Mouse (Mus musculus) lung, embryonic 15.5 days (tissue): Measurements from ENCODE around the gene Zfp981. TPM values are rescaled to one million over a fixed set of nuclear protein-coding genes. Genes with fewer than 3 reads are reported as not detected.
"Not testable (repeated sequence)": the region's sequence is repeated elsewhere in the genome, so short reads cannot be mapped to it uniquely, and the experiment has no call there.

Experiments
- ATAC-seq: fragments of 200-750 bp; cut with Nextera tagmentation; 2 replicates; pipeline ENCODE4 v1.8.0; 2017; ENCODE audit warnings: moderate number of reproducible peaks, borderline replicate concordance; ENCODE audit not compliant: low FRiP score, low TSS enrichment; ENCODE audit errors: extremely low read depth
- H3K27ac ChIP-seq: fragments of 300-500 bp; sonication (generic); 2 replicates; pipeline ENCODE4 v1.5.1; 2015; ENCODE audit warnings: moderate library complexity, mild to moderate bottlenecking, inconsistent platforms
- H3K27me3 ChIP-seq: fragments of 300-500 bp; sonication (generic); 2 replicates; pipeline ENCODE4 v1.6.1; 2015; ENCODE audit warnings: inconsistent platforms
- H3K36me3 ChIP-seq: fragments of 300-500 bp; sonication (generic); 2 replicates; pipeline ENCODE4 v1.6.1; 2015; ENCODE audit warnings: inconsistent platforms
- H3K4me1 ChIP-seq: fragments of 300-500 bp; sonication (generic); 2 replicates; pipeline ENCODE4 v1.6.1; 2015; ENCODE audit warnings: inconsistent platforms
- H3K4me2 ChIP-seq: fragments of 300-500 bp; sonication (generic); 2 replicates; pipeline ENCODE4 v1.6.1; 2015; ENCODE audit warnings: inconsistent platforms, mild to moderate bottlenecking, moderate library complexity
- H3K4me3 ChIP-seq: fragments of 300-500 bp; sonication (generic); 2 replicates; pipeline ENCODE4 v1.5.1; 2015; ENCODE audit warnings: mild to moderate bottlenecking, inconsistent platforms
- H3K9ac ChIP-seq: fragments of 300-500 bp; sonication (generic); 2 replicates; pipeline ENCODE4 v1.6.1; 2015; ENCODE audit warnings: inconsistent platforms
- H3K9me3 ChIP-seq: fragments of 300-500 bp; sonication (generic); 2 replicates; pipeline ENCODE4 v1.6.1; 2016; ENCODE audit warnings: inconsistent platforms
- WGBS: fragments of 180-500 bp; shearing (Covaris S2); methylation state at CpG from one replicate; pipeline ENCODE4 v1.1.7; 2015; 5-methylcytosine and 5-hydroxymethylcytosine counted together
- polyA plus RNA-seq: library from polyadenylated mRNA; unstranded; fragments of >200 nt; fragmentation: Nextera tagmentation; extraction: Ambion mirVana; gene quantifications from 2 replicates; pipeline ENCODE4 v1.2.1, GENCODE M21; 2015

Zfp981 gene
- polyA plus RNA-seq, result 0.20 TPM in 1 of 2 replicates, not detected in the other

DNA sequence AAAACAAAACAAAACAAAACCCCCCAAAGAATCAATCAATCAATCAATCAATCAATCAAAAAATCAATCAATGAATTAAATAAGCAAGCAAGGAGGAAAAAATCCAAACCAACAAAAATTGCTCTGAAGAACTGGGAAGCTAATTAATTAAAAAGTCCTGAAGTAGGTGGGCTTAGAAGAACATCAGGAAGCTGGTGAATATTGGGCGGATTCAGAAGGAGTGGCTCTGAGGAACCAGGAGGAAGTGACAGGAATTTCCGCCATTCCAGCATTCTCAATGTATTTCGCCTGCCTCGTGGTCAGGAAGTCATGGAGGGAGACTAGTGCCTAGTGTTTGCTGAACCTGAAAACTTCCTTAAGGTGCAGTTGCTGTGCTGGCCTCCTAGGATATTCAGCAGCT is at the start of gene Zfp981:
TSS of gene Zfp981 (plus strand) at position 301 of the 400 bp plus-strand sequence.
- WGBS, result 77% methylated on average over 4 of the region's 4 CpGs
- H3K9ac ChIP-seq, result not testable (repeated sequence)
- peaks cover 33% of the 10 kb centered on the region; the same call in 1 of the 2 replicates for H3K9me3 ChIP-seq

DNA sequence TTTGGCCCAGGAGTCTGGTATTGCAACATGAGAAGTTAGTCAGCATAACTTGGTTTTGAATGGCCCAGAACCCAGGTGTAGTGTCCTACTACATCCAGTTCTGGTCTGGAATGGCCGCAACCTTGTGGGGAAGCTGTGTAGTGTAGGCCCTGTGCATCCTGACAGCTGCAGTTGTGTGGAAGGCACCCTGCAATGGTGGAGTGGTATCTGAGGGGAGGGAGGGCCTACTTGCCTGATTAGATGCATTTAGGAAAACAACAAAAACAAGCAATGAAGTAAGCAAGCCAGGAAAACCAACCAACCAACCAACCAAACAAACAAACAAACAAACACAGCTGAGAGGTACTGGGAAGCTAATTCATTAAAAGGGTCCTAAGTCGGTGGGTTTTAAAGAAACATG is 49.3 kb upstream of the Zfp981 start:
- ATAC-seq, H3K4me3 ChIP-seq, H3K4me1 ChIP-seq, H3K36me3 ChIP-seq, H3K27me3 ChIP-seq, H3K9ac ChIP-seq, H3K4me2 ChIP-seq, H3K27ac ChIP-seq: not testable (repeated sequence)
- 79% methylated on average over 2 of the region's 2 CpGs for WGBS
- H3K9me3 ChIP-seq, result peaks cover 41% of the 10 kb centered on the region

More for the DNA sequence above, at the start of gene Zfp981:
- not testable (repeated sequence) for H3K27me3 ChIP-seq, H3K36me3 ChIP-seq, H3K27ac ChIP-seq, ATAC-seq, H3K4me1 ChIP-seq, H3K4me2 ChIP-seq, H3K4me3 ChIP-seq

DNA sequence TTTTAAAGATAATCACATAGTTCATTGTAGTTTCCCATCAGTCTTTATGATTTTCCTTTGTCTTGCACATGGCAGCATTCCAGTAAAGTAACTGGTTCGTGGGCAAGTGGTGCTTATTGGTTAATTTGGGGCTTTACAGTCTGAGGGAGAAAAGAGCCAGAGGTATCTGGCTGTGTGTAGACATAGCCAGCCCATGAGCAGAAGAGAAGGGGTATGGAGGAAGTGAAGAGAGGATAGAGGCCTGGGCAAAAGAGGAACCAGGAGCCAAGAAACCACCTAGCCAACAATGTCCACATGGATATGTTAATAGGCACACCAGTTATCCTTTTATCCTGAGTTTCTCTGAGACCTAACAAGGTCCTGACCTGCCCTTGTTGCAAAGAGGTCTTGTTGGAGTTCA is 47.7 kb upstream of the Zfp981 start:
- not testable (repeated sequence) for ATAC-seq, H3K4me2 ChIP-seq, H3K9ac ChIP-seq, H3K27ac ChIP-seq, H3K36me3 ChIP-seq, H3K4me3 ChIP-seq, H3K4me1 ChIP-seq, H3K27me3 ChIP-seq
- H3K9me3 ChIP-seq, result peaks cover 41% of the 10 kb centered on the region
- 54% methylated on average over 1 of the region's 1 CpGs for WGBS

DNA sequence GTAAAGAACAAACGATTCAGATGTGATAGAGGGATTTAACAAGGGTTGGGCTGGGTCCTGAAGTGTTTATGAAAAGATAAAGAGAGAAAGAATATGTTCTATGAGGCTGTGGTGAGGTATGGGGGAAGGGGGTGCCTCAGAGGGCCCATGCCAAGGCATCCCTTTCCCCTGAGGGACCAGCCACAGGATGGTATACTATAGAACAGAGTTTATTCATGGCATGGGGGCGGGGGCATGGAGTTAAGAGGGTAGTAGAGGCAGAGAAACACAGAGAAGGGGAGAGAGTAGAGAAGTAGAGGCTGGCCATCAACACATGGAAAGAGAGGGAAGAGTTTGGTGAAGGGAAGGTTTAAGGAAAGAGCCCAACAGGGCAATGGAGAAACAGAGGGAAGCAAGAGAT is 46.9 kb upstream of the Zfp981 start:
- Histone ChIP-seq H3K36me3 (no peaks in the 10 kb centered on the region), H3K4me2 (no peak overlapping the region), H3K4me3 (no peak overlapping the region), H3K4me1 (no peaks in the 10 kb centered on the region), H3K9ac (no peak overlapping the region), H3K27ac (no peak overlapping the region), H3K9me3 (peaks cover 43% of the 10 kb centered on the region), H3K27me3 (no peaks in the 10 kb centered on the region)
- 36% methylated on average over 2 of the region's 2 CpGs for WGBS
- ATAC-seq, result peak; percentile 12

DNA sequence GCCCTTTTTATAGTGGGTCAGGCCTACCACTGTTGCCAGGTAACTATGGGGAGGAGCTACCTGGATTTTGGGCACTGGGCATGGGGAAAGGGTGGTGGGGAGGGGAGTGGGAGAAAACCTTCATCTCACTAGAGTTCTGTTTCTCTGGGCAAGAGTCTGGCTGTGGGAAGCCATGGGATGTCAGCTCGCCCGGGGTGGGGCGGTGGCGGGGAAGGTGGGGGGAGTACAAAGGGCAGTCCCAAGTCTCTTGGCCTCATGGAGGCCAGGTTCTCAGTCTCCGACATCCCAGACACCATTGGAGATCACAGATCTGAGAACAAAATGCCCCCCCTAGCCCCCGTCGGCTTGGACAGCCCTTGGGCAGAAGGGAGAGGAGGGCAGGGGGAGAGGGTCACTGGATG is 46.5 kb upstream of the Zfp981 start:
- ATAC-seq, result peak; percentile 51
- H3K27me3 ChIP-seq, result no peaks in the 10 kb centered on the region
- no peak overlapping the region for H3K4me3 ChIP-seq
- H3K9ac ChIP-seq, result no peak overlapping the region
- no peak overlapping the region for H3K4me2 ChIP-seq
- 90% methylated on average over 7 of the region's 7 CpGs for WGBS
- H3K27ac ChIP-seq, result no peak overlapping the region
- H3K36me3 ChIP-seq, result no peaks in the 10 kb centered on the region
- peaks cover 44% of the 10 kb centered on the region for H3K9me3 ChIP-seq
- H3K4me1 ChIP-seq, result no peaks in the 10 kb centered on the region

DNA sequence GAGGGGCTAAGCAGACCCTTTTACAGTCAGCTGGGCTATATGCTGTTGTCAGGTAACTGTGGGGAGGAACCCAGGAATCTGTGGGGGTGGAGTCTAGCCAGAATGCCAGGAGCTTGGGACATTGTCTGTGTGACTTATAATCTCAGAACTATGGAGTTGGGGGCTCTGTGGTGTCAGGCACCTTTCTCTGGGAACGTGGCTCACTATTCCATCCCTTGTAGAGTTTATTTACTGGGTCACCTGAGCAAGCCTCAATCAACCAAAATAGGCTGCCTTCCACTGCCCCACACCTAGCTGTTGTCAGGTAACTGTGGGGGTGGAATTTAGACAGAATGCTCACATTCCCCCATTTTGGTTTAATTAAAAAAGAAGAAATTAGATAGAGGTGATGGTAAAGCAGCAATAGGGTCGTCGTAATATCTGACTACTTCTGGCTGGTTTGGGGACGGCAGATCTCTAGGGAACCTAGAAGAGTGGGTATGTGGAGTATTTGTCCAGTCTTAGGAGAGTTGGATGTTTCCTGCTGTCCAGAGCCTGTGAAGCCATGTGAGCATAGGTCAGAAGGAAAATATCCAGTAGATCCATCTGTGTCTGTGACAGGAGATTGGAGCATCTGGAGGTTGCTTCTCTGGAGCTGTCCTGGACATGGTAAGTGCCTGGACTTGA is 45.6 kb upstream of the Zfp981 start:
- Histone ChIP-seq H3K27ac (no peak overlapping the region), H3K4me1 (no peaks in the 10 kb centered on the region), H3K9me3 (peaks cover 48% of the 10 kb centered on the region), H3K4me3 (no peak overlapping the region), H3K27me3 (no peaks in the 10 kb centered on the region), H3K36me3 (no peaks in the 10 kb centered on the region), H3K4me2 (no peak overlapping the region), H3K9ac (no peak overlapping the region)
- ATAC-seq, result 0 out of 2 replicates have a peak, but pooled peaks have one; percentile 1
- 66% methylated on average over 4 of the region's 4 CpGs for WGBS

DNA sequence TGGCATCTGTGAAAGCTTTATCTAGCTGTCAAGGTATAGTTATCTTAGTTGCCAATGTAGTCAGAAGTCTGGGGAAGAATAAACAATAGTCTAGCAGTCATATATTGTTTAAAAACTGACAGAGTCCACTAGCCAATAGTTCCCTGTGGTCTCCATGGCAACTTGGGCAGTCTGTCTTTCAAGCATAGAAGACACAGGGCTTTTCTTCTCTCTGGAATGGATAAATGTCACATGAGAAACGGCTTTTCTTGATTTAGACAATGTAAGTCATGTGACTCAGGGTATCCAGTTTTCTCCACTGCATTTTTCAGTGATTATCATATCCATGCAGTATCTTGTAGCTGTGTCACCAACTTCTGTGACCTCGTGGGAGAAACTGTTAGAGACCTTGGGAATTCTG is 44.7 kb upstream of the Zfp981 start:
- Histone ChIP-seq H3K4me3 (no peak overlapping the region), H3K9me3 (peaks cover 48% of the 10 kb centered on the region)
- 49% methylated on average over 2 of the region's 2 CpGs for WGBS

DNA sequence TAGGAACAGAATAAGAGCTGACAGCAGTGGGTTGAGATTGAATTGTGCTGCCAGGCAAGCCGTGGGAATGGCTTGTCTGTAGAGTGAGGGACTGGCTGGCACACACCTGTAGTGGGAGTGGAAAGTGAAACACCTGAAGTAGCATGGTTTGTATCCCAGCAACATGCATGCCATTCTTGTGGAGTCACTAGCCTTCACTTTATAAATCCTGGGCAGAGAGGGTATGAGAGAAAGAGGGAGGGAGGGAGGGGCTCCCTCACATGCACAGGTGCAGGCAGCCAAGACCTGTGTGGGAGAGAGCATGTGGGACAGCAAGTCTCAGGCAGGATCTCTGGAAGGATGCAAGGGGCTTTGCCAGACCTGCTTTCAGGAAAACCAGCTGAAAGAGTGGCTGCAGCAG is 44.1 kb upstream of the Zfp981 start:
- Histone ChIP-seq H3K4me3 (no peak overlapping the region), H3K9ac (no peak overlapping the region), H3K4me1 (no peaks in the 10 kb centered on the region), H3K9me3 (peaks cover 44% of the 10 kb centered on the region), H3K4me2 (no peak overlapping the region), H3K27me3 (no peaks in the 10 kb centered on the region), H3K27ac (no peak overlapping the region), H3K36me3 (no peaks in the 10 kb centered on the region)
- ATAC-seq, result peak; percentile 3; the same call in 1 of the 2 replicates
- 62% methylated on average over 1 of the region's 1 CpGs for WGBS

More for the DNA sequence above, 44.7 kb upstream of the Zfp981 start:
- ATAC-seq, result no peak
- Histone ChIP-seq H3K4me2 (no peak overlapping the region), H3K36me3 (no peaks in the 10 kb centered on the region), H3K4me1 (no peaks in the 10 kb centered on the region), H3K9ac (no peak overlapping the region), H3K27me3 (no peaks in the 10 kb centered on the region), H3K27ac (no peak overlapping the region)

DNA sequence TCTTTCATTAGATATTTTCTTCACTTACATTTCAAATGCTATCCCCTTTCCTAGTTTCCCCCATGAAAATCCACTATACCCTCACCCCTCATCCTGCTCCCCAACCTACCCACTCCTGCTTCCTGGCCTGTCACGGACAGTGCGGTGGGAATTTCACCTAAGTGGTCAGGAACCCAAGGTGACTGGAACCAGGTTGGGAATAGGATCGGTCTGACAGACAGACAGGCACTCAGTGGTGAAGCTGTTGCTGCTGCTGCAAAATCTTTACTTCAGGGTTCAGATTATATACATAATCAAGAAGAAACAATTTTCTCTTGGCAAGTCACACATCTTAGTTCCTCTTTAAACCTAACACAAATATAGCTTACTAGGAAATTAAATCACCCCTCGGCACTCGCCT is 42.0 kb upstream of the Zfp981 start:
- not testable (repeated sequence) for H3K9ac ChIP-seq, H3K4me3 ChIP-seq, H3K4me2 ChIP-seq, H3K36me3 ChIP-seq, H3K27ac ChIP-seq, H3K4me1 ChIP-seq, ATAC-seq, H3K27me3 ChIP-seq
- H3K9me3 ChIP-seq, result peaks cover 34% of the 10 kb centered on the region
- WGBS, result 79% methylated on average over 5 of the region's 5 CpGs

DNA sequence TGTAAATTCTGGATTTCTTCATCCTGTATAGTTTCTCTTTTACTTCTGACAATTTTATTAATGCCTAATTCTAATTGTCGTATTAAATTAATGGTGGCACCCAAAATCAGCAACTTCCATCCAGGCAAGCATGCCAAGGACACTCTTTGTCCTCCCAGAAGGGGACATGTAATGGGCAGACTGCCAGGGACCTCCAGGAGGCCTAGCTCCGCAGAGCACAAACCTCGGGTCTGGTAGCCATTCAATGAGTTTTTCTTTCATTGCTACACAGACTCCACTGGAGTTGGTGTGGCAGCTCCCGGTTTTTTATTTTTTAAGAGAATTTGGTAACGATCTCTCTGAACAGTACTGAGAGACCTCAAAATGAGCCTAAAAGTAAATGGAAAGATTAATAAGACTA is 41.1 kb upstream of the Zfp981 start:
- not testable (repeated sequence) for H3K36me3 ChIP-seq, ATAC-seq, H3K4me2 ChIP-seq, H3K9ac ChIP-seq, H3K27me3 ChIP-seq, H3K4me3 ChIP-seq, H3K27ac ChIP-seq, H3K4me1 ChIP-seq
- 75% methylated on average over 5 of the region's 5 CpGs for WGBS
- H3K9me3 ChIP-seq, result peaks cover 30% of the 10 kb centered on the region

DNA sequence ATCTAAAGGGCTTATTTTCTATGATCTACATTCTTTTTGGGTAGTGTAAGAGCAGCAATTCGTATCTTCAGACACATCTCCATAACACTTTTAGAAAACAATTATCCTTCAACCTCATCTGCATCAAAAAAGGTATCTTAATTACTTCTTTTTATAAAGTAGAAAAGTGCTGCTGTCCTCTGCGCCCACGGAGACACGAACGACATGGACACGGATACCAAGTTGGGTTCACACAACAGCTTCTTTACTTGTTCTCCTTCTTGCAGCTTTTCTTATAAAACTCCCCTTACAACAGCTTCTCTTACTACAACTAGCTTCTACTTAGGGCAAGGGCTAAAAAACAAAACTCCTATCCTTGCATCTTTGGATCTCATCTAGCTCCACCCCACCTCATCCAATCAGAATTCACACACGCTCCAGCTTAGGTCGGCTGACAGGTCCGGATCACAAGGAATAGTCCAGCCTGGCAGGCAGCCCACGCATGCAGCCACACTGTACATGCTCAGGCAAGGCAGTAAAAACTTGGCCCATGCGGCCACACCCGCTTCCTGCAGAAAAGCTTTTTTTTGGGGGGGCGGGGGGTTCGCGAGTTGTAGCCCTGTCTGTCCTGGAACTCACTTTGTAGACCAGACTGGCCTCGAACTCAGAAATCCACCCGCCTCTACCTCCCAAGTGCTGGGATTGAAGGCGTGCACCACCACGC is 38.0 kb upstream of the Zfp981 start:
- not testable (repeated sequence) for H3K27ac ChIP-seq, H3K9ac ChIP-seq, H3K4me3 ChIP-seq, H3K4me1 ChIP-seq, ATAC-seq, H3K27me3 ChIP-seq, H3K4me2 ChIP-seq, H3K36me3 ChIP-seq
- 89% methylated on average over 19 of the region's 19 CpGs for WGBS
- peaks cover 13% of the 10 kb centered on the region for H3K9me3 ChIP-seq

DNA sequence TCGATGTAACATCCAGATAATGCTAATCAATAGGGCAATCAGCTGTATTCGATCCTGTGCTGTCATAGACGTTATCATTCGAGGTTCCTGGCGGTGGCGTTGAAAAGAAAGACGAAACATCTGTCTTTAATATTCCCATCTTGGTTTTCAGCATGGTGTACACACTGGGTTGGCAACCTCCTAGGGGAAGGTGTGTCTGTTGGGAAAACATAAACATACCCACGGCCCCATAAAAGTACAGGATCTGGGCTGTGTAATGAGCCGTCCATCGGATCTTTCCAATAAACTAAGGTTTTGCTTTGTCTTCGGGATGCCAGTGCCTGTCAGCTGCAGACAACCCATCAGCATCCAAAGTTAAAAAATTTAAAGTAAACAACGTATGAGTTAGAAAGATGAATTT is 31.8 kb upstream of the Zfp981 start:
- H3K9me3 ChIP-seq, result peaks cover 12% of the 10 kb centered on the region
- H3K4me1 ChIP-seq, H3K9ac ChIP-seq, H3K27ac ChIP-seq, H3K4me3 ChIP-seq, H3K27me3 ChIP-seq, H3K36me3 ChIP-seq, H3K4me2 ChIP-seq, ATAC-seq: not testable (repeated sequence)
- WGBS, result 88% methylated on average over 10 of the region's 12 CpGs
